Mouse (Mus musculus) c-Kit-positive CD71-positive TER-119-positive erythroid progenitor cells, embryonic 14.5 days (primary cell): Measurements from ENCODE around the gene Tmem132a.
A peak's percentile ranks its signal among the peaks of the same experiment; 100 is the strongest.

ENCODE experiments used
- DNase-seq: peaks from one replicate; pipeline ENCODE4 v3.0.0-alpha.2; 2013; ENCODE audit warnings: low spot score

The Tmem132a gene

GRCm38 (mm10) chr19:10878201-10878837, 8.6 kb upstream of the Tmem132a start:
- DNase-seq: no peak

- DNase-seq: no peak
These were observed 1.7 kb upstream of the Tmem132a start for GRCm38 (mm10) chr19:10871328-10871961.

- DNase-seq: no peak
These were observed 936 bp upstream of the Tmem132a start for GRCm38 (mm10) chr19:10870676-10871075.

GRCm38 (mm10) chr19:10869241-10869885, 377 bp downstream of the Tmem132a start:
- no peak for DNase-seq

GRCm38 (mm10) chr19:10868623-10869141, 1.1 kb downstream of the Tmem132a start:
- DNase-seq: no peak

- no peak for DNase-seq
These were observed 1.7 kb downstream of the Tmem132a start for GRCm38 (mm10) chr19:10867946-10868622.

GRCm38 (mm10) chr19:10866351-10866750, 3.4 kb downstream of the Tmem132a start:
- no peak for DNase-seq

GRCm38 (mm10) chr19:10860072-10860497, 9.7 kb downstream of the Tmem132a start:
- DNase-seq: no peak

- DNase-seq: no peak
These were observed 13.2 kb downstream of the Tmem132a start for GRCm38 (mm10) chr19:10856520-10856919.

- no peak for DNase-seq
These were observed 14.3 kb downstream of the Tmem132a start for GRCm38 (mm10) chr19:10855422-10855821.

- no peak for DNase-seq
These were observed 22.2 kb downstream of the Tmem132a start for GRCm38 (mm10) chr19:10847311-10848087.

- DNase-seq: no peak
These were observed 23.6 kb downstream of the Tmem132a start for GRCm38 (mm10) chr19:10846150-10846549.

- DNase-seq: no peak
These were observed 24.3 kb downstream of the Tmem132a start for GRCm38 (mm10) chr19:10845454-10845853.

GRCm38 (mm10) chr19:10844206-10844605, 25.5 kb downstream of the Tmem132a start:
- no peak for DNase-seq

GRCm38 (mm10) chr19:10842914-10843313, 26.8 kb downstream of the Tmem132a start:
- no peak for DNase-seq

GRCm38 (mm10) chr19:10841721-10842626, 27.8 kb downstream of the Tmem132a start:
- peak; percentile 5 for DNase-seq

GRCm38 (mm10) chr19:10839010-10839892, 30.5 kb downstream of the Tmem132a start, which contains the start of gene Slc15a3:
Gene Slc15a3, plus strand, starts transcription at chr19:10839727.
- no peak for DNase-seq

GRCm38 (mm10) chr19:10835671-10836070, 34.1 kb downstream of the Tmem132a start:
- no peak for DNase-seq

- DNase-seq: no peak
These were observed 36.1 kb downstream of the Tmem132a start for GRCm38 (mm10) chr19:10833611-10834010.
